Mouse (Mus musculus): ENCODE data around the gene Higd1a. TPM values are rescaled to one million over a fixed set of nuclear protein-coding genes. Genes with fewer than 3 reads are reported as not detected.
A peak's percentile ranks its signal among the peaks of the same experiment; 100 is the strongest.

The Higd1a gene
- polyA plus RNA-seq, 1 experiment = not detected

- no peak for TF ChIP-seq POLR2A (IDR thresholded peaks at IDR 0.05; ENCODE audit: insufficient read depth, low read depth, low read length)
- no peak for TF ChIP-seq CTCF (IDR thresholded peaks at IDR 0.05; ENCODE audit: insufficient read depth, low read depth, low read length)
- Histone ChIP-seq H3K4me3 (ENCODE audit: insufficient read depth, low read depth, low read length) (no peak overlapping the region), H3K27ac (ENCODE audit: insufficient read depth, low read depth, low read length) (no peak overlapping the region), H3K4me1 (ENCODE audit: control insufficient read depth, insufficient read depth, low read length) (peaks cover 4% of the 10 kb centered on the region)
- WGBS = 75% methylated on average over 6 of the region's 6 CpGs
Observed at GRCm38 (mm10) chr9:121868236-121868635, 10.1 kb upstream of the Higd1a start.

- WGBS = 89% methylated on average over 6 of the region's 6 CpGs
Observed at GRCm38 (mm10) chr9:121867632-121868031, 9.5 kb upstream of the Higd1a start.

GRCm38 (mm10) chr9:121865425-121866008 is 7.4 kb upstream of the Higd1a start:
- Histone ChIP-seq H3K4me1 (ENCODE audit: control insufficient read depth, insufficient read depth, low read length) (peaks cover 4% of the 10 kb centered on the region; the same call in 1 of the 2 replicates), H3K27ac (ENCODE audit: insufficient read depth, low read depth, low read length) (no peak overlapping the region), H3K4me3 (ENCODE audit: insufficient read depth, low read depth, low read length) (no peak overlapping the region)
- 40% methylated on average over 3 of the region's 3 CpGs for WGBS
- no peak for TF ChIP-seq POLR2A (IDR thresholded peaks at IDR 0.05; ENCODE audit: insufficient read depth, low read depth, low read length)
- no peak for TF ChIP-seq CTCF (IDR thresholded peaks at IDR 0.05; ENCODE audit: insufficient read depth, low read depth, low read length)

More at GRCm38 (mm10) chr9:121867632-121868031, 9.5 kb upstream of the Higd1a start:
- Histone ChIP-seq H3K4me3 (ENCODE audit: insufficient read depth, low read depth, low read length) (no peak overlapping the region), H3K27ac (ENCODE audit: insufficient read depth, low read depth, low read length) (no peak overlapping the region), H3K4me1 (ENCODE audit: control insufficient read depth, insufficient read depth, low read length) (peaks cover 4% of the 10 kb centered on the region)
- TF ChIP-seq POLR2A (IDR thresholded peaks at IDR 0.05; ENCODE audit: insufficient read depth, low read depth, low read length) (no peak), CTCF (IDR thresholded peaks at IDR 0.05; ENCODE audit: insufficient read depth, low read depth, low read length) (no peak)

- H3K4me3 ChIP-seq (ENCODE audit: insufficient read depth, low read depth, low read length) = no peak overlapping the region
- TF ChIP-seq POLR2A (IDR thresholded peaks at IDR 0.05; ENCODE audit: insufficient read depth, low read depth, low read length) (no peak), CTCF (IDR thresholded peaks at IDR 0.05; ENCODE audit: insufficient read depth, low read depth, low read length) (no peak)
- H3K4me1 ChIP-seq (ENCODE audit: control insufficient read depth, insufficient read depth, low read length) = peaks cover 4% of the 10 kb centered on the region; the same call in 1 of the 2 replicates
- no peak overlapping the region for H3K27ac ChIP-seq (ENCODE audit: insufficient read depth, low read depth, low read length)
- 75% methylated on average over 4 of the region's 4 CpGs for WGBS
Observed at GRCm38 (mm10) chr9:121864837-121865236, 6.7 kb upstream of the Higd1a start.

GRCm38 (mm10) chr9:121860921-121861320 is 2.8 kb upstream of the Higd1a start:
- Histone ChIP-seq H3K27ac (ENCODE audit: insufficient read depth, low read depth, low read length) (no peak overlapping the region), H3K4me3 (ENCODE audit: insufficient read depth, low read depth, low read length) (no peak overlapping the region), H3K4me1 (ENCODE audit: control insufficient read depth, insufficient read depth, low read length) (no peaks in the 10 kb centered on the region)
- TF ChIP-seq CTCF (IDR thresholded peaks at IDR 0.05; ENCODE audit: insufficient read depth, low read depth, low read length) (no peak), POLR2A (IDR thresholded peaks at IDR 0.05; ENCODE audit: insufficient read depth, low read depth, low read length) (no peak)
- WGBS = 87% methylated on average over 2 of the region's 2 CpGs

GRCm38 (mm10) chr9:121859345-121859744 is 1.2 kb upstream of the Higd1a start:
- no peak overlapping the region for H3K4me3 ChIP-seq (ENCODE audit: insufficient read depth, low read depth, low read length)
- WGBS = 96% methylated on average over 2 of the region's 2 CpGs

GRCm38 (mm10) chr9:121857474-121858152 is 549 bp downstream of the Higd1a start:
- H3K4me1 ChIP-seq (ENCODE audit: control insufficient read depth, insufficient read depth, low read length) = no peaks in the 10 kb centered on the region
- TF ChIP-seq POLR2A (IDR thresholded peaks at IDR 0.05; ENCODE audit: insufficient read depth, low read depth, low read length) (peak; percentile 65; the same call in 1 of the 2 replicates), CTCF (IDR thresholded peaks at IDR 0.05; ENCODE audit: insufficient read depth, low read depth, low read length) (0 out of 2 replicates have a peak, but pooled peaks have one; percentile 30)
- H3K27ac ChIP-seq (ENCODE audit: insufficient read depth, low read depth, low read length) = peak overlapping the region; percentile 74
- WGBS = under 1% methylated on average over 70 of the region's 70 CpGs
- peak overlapping the region; percentile 66 for H3K4me3 ChIP-seq (ENCODE audit: insufficient read depth, low read depth, low read length)

More at GRCm38 (mm10) chr9:121859345-121859744, 1.2 kb upstream of the Higd1a start:
- H3K27ac ChIP-seq (ENCODE audit: insufficient read depth, low read depth, low read length) = no peak overlapping the region
- no peak for TF ChIP-seq POLR2A (IDR thresholded peaks at IDR 0.05; ENCODE audit: insufficient read depth, low read depth, low read length)
- TF ChIP-seq CTCF (IDR thresholded peaks at IDR 0.05; ENCODE audit: insufficient read depth, low read depth, low read length) = no peak
- no peaks in the 10 kb centered on the region for H3K4me1 ChIP-seq (ENCODE audit: control insufficient read depth, insufficient read depth, low read length)

- H3K4me1 ChIP-seq (ENCODE audit: control insufficient read depth, insufficient read depth, low read length) = no peaks in the 10 kb centered on the region
- WGBS = under 1% methylated on average over 39 of the region's 39 CpGs
- TF ChIP-seq CTCF (IDR thresholded peaks at IDR 0.05; ENCODE audit: insufficient read depth, low read depth, low read length) = no peak
- TF ChIP-seq POLR2A (IDR thresholded peaks at IDR 0.05; ENCODE audit: insufficient read depth, low read depth, low read length) = no peak
- H3K4me3 ChIP-seq (ENCODE audit: insufficient read depth, low read depth, low read length) = peak overlapping the region; percentile 66
- peak overlapping the region; percentile 78 for H3K27ac ChIP-seq (ENCODE audit: insufficient read depth, low read depth, low read length)
Observed at GRCm38 (mm10) chr9:121856649-121857416, 1.3 kb downstream of the Higd1a start.
